Mouse (Mus musculus) brain, adult 2 months (tissue): ENCODE data around the gene Stab2.
A peak's percentile ranks its signal among the peaks of the same experiment; 100 is the strongest.

Source experiments
- DNase-seq: peaks from one replicate; pipeline ENCODE4 v3.0.0; 2011; ENCODE audit warnings: low read depth, low spot score

Gene Stab2

DNA sequence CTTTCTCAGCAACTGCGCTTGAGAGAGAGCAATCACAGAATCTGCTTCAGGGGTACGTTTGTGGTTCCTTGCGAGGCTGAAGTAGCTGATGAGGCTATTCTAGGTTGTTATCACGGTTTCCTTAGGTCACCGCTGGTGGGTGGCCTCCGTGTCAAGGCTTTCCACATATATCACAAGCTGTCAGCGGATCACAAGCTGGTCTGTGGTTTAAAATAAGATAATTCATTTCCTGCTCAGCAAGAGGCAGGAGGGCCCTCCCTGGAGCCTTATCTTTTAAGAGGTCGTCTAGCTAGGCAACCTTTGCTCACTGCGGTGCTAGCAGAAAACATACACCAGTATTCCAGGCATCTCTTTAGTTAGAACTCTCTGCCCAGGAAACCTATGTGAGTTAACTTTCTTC, 17.2 kb downstream of the Stab2 start:
- DNase-seq, result no peak

DNA sequence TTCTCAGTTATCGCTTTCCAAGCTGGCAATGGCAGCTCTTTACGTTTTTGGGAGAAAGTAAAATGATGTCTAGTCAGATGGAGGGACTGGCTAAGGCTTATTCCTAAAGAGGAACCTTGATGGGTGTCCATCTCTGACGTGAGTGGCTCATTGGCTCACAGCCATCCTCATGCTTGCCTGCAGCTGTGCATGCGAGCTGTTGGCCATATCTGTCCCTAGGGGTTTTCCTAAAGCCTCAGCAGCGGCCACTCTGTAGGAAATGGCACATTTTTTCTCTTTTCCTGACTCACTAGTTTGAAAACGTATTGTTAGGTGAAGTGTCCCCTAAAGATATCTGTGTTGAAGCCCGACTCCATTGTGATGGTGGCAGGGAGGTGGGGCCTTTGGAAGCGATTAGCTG, 18.0 kb downstream of the Stab2 start:
- DNase-seq, result no peak

DNA sequence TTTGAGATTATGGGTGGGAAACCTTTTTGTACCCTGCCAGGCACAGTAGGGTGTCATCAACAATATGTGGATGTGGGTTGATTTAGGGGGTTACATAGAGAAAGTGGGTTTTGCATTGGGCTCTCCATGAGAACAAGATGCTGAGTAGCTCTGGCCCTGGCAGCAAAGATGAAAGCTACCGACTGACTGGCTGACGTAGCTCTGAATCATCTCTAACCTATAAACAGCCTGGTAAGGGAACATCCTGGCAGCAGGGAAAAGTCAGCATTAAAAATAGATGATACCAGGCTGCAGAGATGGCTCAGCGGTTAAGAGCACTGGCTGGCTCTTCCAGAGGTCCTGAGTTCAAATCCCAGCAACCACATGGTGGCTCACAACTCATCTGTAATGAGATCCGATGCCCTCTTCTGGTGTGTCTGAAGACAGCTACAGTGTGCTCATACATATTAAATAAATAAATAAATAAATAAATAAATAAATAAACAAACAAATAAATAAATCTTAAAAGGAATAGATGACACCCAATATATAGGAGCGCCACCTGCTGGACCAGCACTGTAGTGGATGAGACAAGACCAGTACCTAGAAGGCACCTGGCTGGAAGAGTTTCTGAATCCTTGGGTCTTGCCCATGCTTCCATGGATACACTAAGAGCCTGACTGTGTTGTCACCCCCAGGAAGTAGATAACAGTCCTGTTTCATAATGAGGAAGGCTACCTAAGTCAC, 31.7 kb downstream of the Stab2 start:
- peak; percentile 85 for DNase-seq

DNA sequence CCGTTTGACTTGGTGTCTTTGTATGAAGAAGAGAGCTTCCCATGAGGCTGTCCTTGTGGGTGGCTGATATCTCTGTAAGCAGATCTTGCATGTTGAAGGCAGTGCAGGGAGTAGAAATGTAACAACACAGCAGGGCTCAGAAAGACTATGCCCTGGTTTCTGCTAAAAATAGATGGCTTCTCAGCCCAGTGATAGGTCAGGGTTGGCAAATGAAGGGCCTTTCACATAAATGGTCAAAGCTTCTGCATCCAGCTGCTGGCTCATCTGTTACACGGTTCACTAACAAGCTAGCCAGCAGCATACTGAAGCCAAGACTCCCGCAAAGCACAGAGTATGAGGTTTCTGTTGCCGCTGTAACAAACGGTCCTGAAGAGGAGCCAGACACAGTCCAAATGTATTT, 34.5 kb downstream of the Stab2 start:
- DNase-seq, result no peak

DNA sequence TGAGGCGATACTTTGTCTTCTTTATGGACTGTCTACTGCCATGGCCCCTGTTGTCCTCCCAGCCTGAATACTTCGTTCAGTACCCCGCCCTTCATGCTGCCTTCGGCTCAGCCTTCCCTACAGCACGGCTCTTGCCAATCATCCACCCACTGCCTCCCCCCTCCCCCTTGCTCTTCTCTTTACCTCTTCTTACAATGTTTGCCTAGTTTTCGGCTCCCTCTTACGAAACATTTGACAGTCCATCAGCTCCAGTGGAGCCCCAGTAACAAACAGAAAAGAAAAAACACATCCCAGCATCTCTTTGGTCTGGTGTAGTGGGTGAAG, 35.4 kb downstream of the Stab2 start:
- DNase-seq, result peak; percentile 33

DNA sequence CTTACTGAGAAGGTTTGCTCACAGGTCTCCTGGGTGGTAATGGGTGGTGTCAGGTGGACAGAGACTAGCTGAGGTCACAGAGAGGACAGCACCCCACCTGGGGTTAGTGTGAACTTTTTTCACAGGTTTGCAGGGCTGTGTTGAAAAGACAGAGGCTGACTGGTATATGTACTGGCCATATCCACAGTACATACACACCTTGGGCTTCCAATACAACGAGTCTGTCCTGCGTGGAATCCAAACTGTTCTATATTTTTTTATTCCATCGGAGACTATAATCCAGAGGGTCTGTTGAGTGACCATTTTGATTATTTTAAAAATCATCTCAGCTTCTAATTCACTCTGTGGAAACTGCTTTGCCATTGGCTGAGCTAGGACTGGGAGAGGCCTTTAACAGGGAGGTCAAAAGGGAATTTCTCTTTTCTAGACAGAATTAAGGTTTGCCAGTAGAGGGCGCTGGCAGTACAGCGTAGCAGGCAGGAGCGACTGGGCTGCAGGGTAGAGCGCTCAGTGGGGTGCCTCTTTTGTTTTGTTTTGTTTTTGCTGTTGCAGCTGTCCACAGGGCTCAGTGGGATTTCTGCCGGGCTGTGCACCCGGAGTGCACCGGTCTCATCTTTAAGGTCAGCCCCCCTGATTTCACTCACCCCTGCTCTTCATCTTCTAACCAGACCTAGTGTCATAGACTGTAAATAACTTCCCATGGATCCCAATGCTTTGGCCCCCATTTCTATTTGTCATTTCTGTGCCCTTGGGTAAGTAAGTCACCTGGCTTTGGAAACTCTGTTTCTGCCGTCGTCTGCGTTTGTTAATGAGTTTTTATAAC, 35.9 kb downstream of the Stab2 start:
- DNase-seq, result peak; percentile 79

DNA sequence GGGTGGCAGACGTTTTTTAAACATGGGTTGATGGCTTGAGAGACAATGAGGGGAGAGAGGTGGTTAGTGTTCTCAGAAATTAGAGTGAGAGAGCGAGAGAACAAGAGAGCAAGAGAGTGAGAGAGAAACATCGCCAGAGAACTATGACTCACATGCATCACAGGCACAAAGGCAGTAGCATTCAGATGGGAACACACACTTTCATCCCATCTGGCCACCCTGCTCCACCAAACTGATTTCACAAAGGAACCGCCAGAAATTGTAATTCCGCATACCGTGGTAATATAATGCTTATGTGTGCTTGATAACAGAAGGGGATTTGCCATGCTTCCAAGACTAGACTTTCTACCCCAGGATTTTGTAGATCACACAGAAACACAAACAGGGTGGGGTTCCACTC, 38.5 kb downstream of the Stab2 start:
- peak; percentile 80 for DNase-seq

DNA sequence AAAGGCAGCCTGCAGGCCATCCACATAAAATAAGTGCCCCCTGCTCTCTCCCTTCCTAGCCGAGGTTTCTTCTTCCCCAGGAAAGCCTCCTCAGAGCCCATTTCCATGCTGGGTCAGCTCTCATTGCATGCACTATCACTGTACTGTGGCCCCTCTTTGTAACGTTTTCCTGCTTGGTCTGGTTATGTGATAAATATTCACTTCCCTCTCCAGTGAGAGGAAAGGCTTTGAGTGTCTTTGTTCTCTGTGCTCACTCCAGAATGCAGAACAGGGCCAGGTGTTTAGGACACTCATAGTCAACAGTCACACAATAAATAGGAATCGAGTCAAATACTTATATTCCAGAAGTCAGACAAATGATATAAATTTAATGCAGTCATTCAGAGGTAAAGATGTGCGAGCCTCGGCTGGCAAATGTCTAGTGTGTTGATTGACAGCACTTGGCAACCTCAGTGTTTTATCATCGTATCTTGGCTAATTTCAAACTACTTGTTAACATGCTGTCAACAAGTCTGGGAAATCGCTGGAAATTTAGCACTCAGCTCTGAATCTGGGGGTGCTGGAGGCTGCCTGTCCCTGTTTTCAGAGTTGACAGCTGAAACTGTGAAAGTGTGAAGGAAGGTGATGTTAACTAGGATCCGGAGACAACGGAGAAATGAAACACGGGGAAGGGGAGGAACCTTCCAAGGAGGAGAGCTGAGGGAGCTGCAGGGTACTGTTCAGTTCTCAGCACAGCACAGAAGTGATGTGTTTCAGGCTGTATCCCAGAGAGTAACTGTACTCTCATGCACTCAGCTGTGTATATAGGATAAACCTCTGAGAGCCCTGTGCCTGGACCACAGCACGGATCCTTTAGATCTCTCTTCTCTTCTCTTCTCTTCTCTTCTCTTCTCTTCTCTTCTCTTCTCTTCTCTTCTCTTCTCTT, 46.0 kb downstream of the Stab2 start:
- peak; percentile 64 for DNase-seq

DNA sequence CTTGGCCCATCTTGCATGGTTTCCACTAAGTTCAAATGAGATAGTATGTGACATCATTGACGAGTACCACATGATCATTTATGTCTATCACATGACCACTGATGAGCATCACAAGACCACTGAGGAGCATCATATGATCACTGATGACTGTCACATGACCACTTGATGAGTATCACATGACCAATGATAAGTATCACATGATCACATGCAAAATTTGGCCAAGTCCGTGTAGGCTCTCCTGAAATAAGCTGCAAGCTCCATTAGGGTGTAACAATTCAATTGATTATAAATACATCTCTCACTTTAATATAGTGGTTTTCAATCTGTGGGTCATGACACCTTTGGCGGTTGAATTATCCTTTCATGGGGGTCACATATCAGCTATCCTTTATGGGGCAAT, 52.5 kb downstream of the Stab2 start:
- DNase-seq, result no peak

DNA sequence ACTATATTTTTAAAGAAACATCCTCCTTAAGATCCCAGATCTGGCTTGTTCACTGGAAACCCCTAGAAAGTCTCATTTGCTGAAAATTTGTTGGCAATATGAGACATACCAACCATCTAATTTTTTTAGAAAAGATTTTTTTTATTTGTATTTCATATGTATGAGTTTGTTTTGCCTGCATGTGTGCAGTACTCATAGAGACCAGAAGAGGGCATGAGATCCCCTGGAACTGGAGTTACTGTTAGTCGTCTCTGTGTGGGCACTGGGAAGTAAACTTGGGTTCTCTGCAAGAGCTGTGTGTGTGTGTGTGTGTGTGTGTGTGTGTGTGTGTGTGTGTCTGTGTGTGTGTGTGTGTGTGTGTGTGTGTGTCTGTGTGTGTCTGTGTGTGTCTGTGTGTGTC, 55.1 kb downstream of the Stab2 start:
- DNase-seq, result no peak

DNA sequence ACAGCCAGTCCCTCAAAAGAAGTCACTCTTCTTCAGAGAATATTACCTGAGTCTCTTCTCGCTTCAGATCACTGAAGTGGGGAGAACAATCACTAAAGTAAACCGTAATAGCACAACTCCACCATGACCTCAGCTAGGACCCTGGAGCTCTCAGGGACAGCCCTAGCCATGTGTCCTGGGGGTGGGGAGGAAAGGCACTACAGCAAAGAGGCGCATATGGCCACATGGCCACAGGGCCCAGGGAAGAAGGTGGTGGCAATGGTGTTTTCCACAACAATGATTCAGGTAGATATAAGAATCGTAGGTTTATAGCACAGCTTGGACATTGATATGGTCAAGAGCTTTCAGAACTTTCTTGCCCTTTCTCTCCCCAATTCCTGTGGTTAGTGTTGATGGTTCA, 57.0 kb downstream of the Stab2 start:
- no peak for DNase-seq

DNA sequence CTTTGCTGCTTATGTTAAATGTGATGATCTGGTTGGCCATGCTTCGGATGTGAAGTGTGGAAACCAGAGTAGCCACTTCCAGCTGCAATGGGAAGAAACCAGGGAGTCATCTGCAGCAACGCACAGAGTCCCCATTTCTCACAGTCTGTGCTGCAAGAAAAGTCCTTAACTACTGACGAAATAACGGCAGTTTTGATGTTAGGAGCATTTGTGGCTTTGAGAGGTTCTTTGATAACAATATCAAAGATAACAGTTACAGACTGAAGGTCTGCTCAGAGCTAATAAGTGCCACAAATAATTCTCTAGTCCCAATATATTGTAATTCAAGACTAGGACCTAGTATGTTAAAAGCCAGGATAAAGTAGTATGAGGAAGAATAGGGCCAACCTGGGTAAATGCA, 57.9 kb downstream of the Stab2 start:
- DNase-seq, result no peak

DNA sequence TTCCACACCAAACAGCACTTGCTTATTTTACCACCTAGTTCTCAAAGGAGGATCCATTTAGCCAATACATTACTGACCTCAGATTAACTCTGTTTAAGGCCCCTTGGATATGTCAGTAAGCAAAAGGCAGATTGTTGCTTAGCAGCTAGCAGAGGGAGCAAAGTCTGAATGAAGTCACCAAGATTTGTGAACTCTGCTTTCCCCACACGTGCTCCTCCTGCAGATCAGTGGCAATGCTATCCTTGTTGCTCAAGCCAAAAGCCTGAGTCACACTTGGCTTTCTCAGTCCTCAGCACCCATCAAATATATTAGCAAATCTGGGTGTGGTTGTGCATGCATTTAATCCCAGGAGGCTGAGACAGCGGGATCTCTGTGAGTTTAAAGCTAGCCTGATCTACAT, 60.3 kb downstream of the Stab2 start:
- DNase-seq, result peak; percentile 19

DNA sequence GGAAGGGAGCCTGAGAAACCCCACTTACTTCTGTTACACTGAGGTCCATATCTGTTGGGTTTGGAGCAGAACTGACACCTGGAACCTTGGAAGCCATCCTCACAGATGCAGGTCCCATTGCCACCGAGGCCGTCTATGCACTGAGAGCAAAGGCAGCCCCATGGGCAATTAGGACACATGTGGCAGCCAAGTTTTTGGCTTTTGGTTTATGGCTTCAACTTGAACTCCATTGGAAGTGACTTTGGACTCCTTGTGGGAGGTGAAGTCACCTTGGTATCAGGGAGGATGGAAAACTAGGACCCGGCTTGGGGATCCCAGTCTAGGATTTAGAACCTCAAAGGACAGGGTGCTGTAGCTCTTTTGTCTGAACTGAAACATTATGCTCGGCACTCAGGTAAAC, 67.2 kb downstream of the Stab2 start:
- no peak for DNase-seq

DNA sequence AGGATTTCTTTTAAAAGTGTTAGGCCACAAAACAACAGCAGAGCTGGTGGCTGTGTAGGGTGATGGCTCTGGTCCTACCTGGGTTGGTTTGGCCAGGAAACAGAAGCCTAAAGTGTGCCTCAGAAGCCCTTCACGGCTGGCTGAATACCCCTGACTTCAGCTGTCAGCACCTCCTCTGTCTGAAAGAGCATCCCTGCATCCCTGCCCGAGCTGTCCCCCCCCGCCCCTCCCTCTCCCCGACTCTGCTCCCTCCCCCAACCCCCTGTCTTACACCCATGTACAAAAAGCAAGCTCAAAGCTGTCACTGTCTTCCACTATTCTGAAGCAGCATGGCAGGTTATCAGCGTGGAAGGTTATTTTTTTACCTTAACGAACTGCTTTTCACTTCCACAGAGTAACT, 73.4 kb downstream of the Stab2 start:
- no peak for DNase-seq

DNA sequence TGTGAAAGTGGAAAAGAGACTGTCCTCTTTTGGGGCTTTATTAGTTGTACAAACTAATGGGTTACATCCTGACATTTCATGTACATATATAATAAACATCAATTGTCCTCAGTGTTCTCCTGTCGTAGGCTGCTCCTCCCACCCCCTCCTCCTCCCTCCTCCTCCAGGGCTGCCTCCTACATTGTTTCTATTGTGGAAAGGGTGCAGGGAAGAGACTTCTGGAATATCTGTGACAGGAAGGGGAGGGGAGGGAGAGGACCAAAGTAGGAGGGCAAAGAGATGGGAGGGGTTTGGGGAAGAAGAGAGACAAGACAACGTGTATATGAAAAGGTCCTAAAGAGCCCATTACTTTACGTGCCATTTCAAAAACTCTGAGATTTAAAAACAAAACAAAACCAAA, 73.9 kb downstream of the Stab2 start:
- DNase-seq, result no peak

DNA sequence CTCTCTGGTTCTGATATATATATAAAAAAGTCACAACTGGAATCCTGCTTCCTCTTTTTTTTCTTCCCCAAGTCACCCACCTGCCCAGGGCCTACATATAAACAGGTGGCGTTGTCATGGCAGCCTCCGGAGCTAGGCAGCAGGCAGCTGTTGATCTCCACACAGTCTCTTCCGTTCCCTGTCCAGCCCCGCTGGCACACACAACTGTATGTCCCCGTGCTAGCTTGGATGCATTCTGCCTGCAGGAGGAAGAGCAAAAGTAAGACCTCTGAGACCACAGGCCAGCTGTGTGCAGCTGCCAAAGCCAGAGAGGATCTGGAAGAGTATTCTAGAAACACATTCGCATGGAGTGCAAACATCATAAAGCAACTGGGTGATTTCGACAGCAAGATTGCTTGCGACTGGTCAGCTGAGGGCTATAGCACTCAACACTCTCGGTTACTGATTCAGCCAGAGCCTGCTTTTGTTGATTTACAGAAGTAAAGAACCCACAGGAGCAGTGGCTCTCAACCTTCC, 74.6 kb downstream of the Stab2 start:
- no peak for DNase-seq

DNA sequence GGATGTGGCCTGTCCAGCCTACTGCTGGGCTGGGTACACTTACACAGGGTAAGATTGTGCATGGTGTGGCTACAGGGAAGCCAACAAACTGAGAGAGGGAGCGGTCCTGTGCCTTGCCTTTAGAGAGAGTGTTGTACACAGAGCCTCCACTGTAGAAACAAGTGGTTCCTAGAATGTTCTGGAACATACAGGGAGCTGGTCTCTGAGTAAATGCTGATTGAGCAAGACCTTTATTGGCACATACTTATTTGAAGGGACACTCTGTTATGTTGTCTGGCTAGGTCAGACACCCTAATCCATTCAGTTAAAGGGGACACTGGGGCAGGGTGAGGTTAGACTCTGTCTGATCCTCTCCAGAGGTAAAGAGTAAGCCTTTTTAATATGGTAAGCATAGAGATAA, 84.2 kb downstream of the Stab2 start:
- DNase-seq, result no peak

DNA sequence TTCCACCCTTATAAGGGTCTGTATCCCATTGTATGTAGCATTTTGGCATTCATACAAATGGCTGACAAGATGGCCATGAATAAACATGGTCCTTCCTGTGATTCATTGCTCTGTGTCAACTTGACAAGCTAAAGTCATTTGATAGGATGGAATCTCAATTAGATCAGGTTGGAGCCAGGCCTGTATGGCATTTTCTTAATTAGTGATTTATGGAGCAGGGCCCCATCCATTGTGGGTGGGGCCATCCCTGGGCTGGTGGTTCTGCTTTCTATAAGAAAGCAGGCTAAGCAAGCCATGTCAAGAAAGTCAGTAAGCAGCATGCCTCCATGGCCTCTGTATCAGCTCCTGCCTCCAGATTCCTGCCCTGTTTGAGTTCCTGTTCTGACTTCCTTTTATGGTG, 92.2 kb downstream of the Stab2 start:
- no peak for DNase-seq

DNA sequence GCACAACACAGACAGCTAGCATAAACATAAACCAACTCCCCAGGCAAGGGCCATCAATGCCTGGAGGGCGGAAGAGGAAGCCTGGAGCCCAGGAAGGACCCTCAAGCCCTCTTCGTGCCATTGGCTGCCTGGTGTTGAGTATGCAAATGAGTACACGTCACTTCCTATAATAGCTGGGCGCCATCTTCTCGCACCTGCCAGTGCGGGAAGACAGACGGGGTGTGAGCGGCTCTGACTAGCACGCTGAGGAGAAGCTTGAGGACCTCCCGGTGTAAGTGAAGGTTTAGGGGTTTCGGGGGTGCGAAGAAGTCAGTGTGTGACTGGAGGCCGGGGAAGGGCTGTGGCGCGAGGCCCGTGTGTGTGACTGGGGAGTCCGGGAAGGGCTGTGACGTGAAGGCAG, 99.3 kb downstream of the Stab2 start:
- no peak for DNase-seq

DNA sequence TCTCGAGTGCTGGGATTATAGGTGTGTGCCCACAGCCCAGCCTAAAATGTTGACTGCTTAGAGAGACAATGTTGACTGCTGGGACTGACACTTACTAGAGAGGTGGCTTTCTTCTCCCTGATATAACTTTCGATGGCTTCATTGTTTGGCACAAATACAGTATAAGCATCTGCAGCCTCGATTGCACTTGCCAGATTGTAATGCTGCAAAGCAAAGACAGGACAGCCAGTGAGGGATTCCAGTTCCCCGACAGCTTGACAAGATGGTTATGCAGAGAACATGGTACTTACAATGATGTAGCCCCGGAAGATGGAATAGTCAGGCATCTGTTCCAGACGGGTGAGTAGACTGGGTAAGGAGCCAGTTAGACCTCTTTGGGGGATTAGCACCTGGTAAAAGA, 100.8 kb downstream of the Stab2 start:
- peak; percentile 58 for DNase-seq

DNA sequence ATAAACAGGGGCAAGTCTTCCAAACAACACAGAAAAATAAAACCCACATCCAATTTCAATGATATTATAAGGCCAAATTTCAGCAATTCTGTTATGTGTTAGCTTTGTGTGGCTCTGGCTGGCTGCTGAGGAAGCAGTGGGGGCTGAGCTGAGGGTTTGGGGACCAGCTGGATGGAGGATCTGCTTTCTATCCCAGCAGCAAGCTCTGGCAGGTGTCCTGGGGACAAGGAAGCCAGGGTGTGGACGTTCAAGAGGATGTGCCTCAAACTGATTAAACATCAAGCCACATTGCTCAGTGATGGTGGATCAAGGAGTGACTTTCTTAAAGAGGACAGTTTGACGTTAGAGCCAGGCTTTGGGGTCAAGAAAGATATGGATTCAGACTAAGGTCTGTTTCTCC, 112.3 kb downstream of the Stab2 start:
- DNase-seq, result no peak
